20 mouse cellular contexts compared by ENCODE assay signal in genomic region chr7:14030831-14031230, GRCm38 (mm10). TPM values are rescaled to one million over a fixed set of nuclear protein-coding genes. Genes with fewer than 3 reads are reported as not detected.
"Had no signal": no experiment of that assay in that cellular context is flagged by ENCODE, and none has a peak within 500 bp of the region (broad histone marks: within the 10 kb centered on the region; RNA-seq: fewer than 3 reads in every experiment).

No protein-coding gene starts in this region.

RNA-seq across cellular contexts. Expression of gene Sult2a4, which starts 41.4 kb away (rescaled TPM):
- polyA plus RNA-seq: cortical plate, adult 2 months; embryonic facial prominence, embryonic 10.5 days; embryonic facial prominence, embryonic 11.5 days; embryonic facial prominence, embryonic 12.5 days; embryonic facial prominence, embryonic 13.5 days; embryonic facial prominence, embryonic 14.5 days; embryonic facial prominence, embryonic 15.5 days; erythroblast, embryonic 14.5 days; forebrain, embryonic 10.5 days; forebrain, embryonic 11.5 days; forebrain, embryonic 12.5 days; forebrain, embryonic 13.5 days; forebrain, embryonic 14.5 days; forebrain, embryonic 15.5 days; forebrain, embryonic 16.5 days; forebrain, postnatal 0 days; frontal cortex, adult 2 months; gonadal fat pad, adult 2 months; heart, adult 2 months; heart, embryonic 10.5 days had no signal
